Mouse (Mus musculus) gonadal fat pad, adult 2 months (tissue): Measurements from ENCODE around the gene Unc5c. TPM values are rescaled to one million over a fixed set of nuclear protein-coding genes. Genes with fewer than 3 reads are reported as not detected.

Source experiments
- DNase-seq: peaks from one replicate; pipeline ENCODE4 v3.0.0-alpha.2; 2012; ENCODE audit warnings: low read depth
- polyA plus RNA-seq: library from polyadenylated mRNA; depleted of rRNA; stranded (reverse); fragments of >200 nt; gene quantifications from 2 replicates; pipeline ENCODE4 v1.2.3, GENCODE M21; 2012

Gene Unc5c
- polyA plus RNA-seq, 1 experiment: 0.18 TPM

DNA sequence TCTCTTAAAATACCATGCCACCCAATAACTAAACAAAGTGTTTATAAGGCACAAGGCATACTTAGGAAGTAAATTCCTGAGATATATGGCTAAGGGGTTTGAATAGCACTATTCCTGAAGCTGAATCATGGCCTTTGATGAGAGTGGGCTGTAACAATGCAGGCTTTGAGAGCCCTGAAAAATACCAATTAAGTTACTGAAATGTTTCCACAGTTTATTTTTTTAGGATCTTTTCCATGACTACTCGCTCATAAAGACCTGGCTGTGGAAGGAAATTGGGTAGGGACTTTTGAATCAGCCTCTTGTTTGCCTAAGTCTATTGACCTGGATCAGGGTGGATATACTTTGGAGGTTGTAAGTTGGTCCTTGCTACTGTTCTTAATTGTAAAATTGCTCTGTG, 44.8 kb downstream of the Unc5c start:
- DNase-seq: no peak

DNA sequence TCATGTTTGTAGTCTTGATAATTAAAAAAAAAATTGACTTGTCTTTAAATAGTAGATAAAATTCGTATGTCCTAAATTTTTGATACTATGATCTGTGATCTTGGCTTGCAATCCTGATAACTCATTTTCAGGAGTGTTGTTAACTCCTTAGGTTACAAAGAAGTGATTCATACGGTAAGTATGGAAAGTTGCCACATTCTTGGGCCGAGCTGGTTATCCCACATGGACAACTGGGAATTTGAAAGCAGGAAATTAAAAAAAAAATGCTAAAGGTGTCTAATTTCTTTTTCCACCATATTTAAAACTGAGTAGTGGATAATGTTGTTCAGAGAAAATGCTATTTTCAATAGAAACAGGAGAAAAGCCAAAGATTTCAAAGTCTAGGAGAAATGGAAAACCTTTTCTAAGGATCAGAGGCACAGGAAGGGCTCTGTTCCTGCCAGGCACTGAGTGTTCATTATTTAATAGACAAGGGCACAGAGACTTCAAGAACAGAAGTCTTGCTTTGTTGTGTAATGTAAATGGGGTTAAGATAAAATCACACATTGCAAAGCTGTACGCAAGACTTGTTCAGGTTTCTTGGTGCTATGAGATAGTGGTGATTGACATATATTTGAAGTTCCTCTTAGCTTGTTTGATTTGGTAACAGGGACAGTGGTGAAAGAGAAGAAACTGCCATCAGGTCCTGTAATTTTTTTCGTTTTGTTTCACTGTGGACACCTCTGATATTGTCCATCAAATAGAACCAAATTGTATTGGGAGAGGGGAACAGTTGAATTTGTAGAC, 46.4 kb downstream of the Unc5c start:
- DNase-seq: no peak

DNA sequence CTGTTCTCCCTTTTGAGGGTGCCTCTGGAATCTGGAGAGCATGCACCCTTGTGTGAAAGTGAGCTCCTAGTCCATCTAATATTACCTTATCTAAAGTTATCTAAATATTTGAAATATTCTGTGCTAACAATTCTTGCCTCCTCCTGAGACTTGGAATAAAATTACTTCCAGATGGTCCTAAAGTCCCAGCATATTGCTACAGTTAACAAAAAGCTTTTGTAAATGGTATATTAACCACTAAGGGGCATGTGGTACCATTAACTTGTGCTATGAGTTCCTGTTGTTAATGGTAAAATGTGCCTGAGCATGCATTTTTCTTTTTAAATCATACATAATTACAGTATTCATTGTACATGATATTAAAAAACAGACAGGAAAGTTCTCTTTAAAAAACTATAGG, 63.7 kb downstream of the Unc5c start:
- DNase-seq: no peak

DNA sequence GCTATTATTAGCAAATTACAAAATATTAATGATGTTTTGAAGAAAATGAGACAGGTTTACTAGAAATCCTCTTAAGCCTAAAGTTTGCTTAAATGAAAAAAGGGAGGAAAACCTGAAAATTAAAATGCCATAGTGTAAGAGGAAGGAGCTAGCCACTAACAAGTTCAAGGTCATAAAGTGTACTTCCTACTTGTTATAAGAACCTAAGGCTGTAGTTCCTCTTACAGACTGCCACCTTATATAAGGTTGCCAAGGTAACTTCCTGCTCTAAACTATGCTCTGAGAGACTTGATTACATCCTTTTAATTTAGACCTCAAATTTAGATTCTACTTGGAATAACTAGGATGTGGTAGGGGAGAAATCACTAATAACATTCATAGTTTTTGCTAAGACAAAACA, 64.6 kb downstream of the Unc5c start:
- no peak for DNase-seq

DNA sequence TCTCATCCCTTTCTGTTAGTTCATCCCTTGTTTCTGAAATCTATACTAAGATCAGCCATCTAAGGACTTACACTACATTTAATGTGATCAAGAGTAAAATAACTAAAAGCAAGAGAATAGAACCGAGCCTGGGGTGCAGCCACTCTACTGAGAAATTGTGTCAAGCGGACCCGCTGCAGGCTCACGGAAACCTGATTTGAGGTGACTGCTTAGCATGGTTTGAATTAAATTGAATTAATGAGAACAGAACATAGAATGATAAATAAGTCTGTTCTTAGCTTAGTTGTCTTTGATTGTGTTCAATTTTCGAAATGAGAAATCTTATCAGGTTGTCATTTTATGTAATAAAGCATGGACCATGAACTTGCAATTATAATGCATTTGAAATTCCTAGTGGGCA, 68.8 kb downstream of the Unc5c start:
- no peak for DNase-seq

DNA sequence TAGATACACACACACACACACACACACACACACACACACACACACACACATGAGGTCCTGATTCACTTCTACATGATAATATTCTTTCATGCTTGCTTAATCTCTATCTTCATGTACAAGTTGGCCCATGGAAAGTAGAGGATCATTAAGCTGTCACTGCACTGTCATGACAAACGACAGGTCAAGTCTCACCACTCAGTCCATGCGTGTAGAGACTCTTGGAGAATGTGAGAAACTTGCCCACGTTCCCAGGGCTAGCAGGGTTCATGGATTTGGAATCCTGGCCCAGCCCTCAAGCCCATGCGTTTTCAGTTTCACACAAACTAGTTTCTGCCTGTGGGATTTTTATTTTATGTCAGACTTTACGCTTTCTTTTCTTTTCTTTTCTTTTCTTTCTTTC, 71.8 kb downstream of the Unc5c start:
- DNase-seq: no peak

DNA sequence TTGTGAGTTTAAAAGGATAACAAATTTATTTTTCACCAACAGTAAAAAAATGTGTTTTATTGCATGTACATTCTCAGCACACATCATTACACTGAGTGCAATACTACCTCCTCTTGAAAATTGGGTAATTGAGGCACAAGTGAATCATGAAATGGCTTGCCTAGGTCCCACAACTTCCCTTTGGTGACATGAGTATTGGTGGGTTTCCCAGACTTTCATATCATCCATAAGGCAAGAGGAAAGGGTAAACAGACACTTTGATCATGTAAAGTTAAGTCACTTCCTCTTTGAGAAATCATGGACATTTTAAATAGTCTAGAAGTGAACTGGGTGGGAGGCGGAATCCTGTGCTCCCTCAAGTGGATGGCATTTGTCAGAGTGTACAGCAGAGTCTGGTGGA, 73.1 kb downstream of the Unc5c start:
- DNase-seq: no peak

DNA sequence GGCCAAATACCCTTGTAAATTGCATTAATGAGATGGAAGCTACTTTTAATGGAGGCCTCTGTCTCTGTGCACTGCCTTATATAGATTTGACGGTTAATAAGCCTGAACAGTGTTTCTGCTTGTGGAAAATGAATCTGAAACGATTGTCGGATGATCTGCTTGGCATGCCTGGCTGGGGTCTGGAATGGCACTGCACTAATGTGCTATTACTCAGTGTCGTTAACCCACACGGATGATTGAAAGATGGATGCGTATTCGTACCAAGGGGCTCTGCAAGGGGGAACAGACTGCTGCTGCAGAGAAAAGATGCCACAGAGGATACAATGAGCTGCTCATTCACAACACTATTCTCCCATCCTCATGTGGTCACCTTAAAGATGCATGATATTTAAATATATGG, 75.7 kb downstream of the Unc5c start:
- DNase-seq: no peak

DNA sequence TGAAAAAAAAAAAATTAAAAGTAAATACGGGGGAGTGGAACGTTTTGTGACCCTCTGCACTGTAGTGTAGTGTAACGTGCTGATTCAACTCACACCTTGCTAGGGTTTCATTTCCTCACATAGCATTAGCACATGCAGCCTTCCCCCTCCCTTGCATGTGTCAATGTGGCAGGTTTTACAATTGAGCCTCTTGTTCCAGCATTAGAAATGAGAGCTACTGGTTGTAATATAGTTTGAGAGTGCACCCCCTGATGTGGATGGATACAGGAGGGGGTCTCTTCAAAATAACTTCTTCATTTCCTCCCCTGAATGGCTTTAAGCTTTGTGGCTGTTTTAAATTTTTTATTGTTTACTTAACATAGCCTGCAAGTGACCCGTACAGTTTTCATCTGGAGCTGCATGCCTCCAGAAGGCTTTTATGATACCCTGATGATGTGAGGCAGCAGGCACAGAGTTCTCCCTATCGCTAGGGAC, 82.4 kb downstream of the Unc5c start:
- DNase-seq: no peak

DNA sequence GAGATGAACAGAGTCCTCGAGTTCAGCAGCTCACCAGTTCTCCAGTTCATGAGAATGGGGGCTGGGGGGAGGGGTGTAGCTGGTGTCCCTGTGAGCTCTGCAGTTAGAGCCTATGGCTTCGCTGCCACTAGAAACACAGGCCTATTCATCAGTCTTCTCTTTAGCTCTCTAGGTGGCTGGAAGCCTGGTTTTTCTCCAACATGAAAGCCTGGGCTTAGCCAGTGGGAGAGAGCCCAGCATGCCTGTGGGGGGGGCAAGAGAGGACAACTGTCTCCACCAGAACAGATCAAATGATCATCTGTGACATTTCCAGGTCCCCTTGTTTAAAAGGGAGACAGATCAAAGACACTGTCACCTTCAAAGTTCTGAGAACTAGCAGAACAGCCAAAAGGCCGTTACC, 84.6 kb downstream of the Unc5c start:
- DNase-seq: no peak

DNA sequence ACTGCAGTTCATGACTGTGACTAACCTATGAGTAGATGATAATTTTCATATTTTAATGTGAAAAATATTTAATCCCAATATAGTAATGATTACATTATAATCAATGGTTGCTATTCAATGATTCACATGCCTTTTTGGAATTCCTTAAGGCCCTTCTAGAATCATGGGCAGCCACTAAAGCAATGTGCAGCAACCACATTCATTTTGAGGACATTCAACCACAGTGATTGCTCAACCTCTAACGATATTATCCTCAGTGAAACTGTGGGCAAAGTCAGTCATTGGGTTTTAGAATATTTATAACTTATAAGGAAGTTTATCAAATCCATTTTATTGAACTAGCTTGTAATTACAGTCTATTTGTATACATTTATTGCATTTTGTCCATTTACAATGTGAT, 87.9 kb downstream of the Unc5c start:
- no peak for DNase-seq

DNA sequence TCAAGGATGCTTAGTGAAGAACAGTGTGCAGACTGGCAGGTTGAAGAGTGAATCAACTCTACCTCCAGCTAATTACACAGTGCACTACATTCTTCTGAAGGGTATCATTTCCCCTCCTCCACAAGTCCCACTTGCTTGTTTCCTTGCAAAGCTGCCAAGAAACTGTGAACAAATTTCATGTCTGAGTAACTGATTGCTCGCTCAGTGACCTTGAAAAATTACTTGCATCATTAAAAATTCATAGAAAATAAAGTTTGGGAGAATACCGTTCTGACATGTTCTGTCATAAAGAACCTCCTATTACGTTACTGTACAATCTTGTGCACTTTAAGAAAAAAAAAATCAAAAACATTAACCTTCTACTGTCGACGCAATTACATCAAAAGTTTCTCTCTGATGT, 92.1 kb downstream of the Unc5c start:
- no peak for DNase-seq

DNA sequence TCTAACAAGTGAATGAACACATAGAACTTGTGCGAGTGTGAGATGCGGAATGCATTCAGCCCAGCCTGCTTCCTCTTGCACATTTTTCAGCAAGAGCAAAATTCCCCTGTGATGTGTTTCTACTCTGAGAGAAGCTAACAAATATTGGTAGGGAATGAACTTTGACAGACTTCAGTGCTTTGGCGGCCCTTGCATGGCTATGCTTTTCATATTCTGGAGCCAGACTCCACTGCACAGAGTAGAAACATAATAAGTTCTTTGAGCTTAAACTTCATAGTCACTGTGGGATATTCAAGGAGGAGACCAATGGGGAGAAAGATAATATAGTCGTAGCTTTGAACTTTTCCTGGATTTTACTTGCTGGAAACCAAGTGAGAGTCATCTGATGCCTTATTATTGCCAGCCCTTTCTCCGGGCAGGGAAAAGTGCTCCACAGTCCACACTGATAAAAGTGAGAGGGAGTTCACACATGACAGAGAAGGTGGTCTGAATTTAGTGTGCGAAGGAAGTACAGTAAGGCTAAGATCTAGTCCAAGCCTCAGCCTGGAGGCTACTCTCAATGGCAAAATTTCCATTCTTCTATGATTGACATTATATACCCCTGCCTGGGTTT, 110.2 kb downstream of the Unc5c start:
- DNase-seq: no peak

DNA sequence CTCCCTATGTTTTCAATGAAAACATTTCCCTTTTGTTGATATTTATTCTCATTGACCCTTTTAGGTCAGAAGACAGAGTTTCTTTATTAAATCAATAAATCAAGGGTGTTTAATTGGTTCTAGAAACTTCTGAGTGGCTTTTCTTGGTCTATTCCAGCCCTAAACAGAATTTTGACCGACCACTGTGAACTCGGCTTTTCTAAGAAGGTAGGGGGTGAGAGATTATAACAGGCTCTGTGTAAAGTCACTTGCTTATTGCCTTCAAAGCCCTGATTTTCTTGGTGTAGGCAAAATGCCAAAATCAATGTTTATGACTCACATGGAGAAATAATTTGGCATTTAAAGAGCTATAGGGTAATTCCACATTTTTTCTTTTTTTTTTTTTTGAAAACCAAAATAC, 112.4 kb downstream of the Unc5c start:
- DNase-seq: no peak

DNA sequence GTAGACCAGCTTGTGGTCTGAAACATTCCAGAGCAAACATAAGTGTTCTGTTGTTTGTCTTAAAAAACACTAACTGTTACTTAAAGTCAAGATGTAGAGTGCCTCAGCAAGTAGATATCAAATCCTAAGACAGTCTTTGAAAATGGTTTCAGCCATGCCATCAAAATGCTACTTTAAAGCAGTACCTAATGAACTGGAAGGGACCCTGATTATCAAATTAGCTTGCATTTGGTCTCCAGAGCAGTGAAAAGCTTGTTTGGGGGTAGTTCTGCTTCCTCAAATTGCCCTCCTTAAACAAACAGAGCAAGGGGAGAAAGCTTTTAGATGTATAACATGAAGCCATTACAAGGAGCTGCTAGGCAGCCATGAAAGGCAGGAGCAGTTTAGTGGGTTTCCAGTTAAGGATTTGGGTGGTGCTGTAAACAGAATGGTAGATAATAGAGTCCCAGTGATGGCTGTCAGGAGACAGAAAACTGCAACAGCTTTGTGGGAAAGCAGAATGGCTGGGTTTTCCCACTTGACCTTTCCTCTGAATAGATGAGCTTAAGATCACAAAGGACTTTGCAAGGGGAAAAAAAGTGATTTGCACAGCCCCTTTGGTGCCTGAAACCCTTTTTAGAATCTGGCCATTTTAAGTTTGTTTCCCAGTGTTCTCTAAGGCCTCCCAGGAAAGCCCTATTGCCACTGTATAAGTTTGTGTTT, 116.3 kb downstream of the Unc5c start:
- DNase-seq: no peak

DNA sequence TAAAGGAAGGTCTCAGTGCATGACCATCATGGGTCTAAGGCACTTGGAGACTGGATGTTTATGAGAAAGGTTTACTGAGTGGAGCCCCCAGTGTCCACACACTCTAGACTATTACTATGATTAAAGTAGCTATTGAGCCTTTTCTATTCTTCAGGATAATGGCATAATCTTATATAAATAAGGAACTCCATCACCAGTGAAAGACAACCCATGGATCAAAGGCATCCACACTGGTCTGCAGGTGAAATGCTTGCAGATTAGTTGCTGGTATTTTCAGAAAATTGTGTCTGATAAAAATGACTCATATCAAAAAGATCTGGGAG, 116.8 kb downstream of the Unc5c start:
- DNase-seq: no peak

DNA sequence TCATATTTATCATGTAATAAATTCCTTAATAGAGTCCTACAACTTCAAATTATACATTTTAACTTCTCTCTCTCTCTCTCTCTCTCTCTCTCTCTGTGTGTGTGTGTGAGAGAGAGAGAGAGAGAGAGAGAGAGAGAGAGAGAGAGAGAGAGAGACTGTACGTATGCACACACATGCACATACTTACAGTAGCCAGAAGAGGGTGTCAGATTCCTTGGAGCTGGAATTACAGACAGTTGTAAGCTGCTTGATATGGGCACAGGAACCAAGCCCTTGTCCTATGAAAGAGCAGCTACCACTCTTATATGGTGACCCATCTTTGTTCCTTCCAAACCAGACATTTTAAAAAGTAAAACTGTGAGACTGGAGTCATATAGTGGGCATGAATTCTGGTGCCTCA, 118.2 kb downstream of the Unc5c start:
- DNase-seq: no peak

DNA sequence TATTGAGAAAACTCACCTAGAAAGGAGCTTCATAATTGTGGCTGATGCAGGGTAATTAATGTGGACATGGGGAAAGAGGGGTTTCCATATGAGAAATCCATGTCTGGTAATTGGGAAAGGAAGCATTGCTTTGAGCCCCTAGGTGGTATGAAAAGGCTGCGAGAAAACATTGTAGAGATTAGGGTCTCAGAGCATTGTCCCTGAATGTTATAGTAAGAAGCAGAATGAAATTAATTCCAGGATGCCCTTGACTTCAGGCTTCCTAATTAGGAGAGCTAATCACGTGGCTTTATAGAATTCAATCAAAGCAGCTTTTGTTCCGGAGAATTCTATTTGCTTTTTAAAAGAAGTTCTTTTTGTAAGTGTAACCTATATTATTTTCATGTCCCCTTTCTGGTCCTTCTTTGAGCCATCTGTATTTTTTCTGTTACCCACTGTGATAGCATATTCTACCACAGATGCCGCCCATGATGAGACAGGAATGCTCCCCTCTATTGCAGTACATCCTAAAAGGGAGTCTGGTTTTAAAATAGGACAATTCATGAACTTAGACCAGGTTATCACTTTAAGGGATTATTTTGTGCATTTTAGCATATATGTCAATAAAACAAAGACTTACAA, 124.5 kb downstream of the Unc5c start:
- DNase-seq: no peak

DNA sequence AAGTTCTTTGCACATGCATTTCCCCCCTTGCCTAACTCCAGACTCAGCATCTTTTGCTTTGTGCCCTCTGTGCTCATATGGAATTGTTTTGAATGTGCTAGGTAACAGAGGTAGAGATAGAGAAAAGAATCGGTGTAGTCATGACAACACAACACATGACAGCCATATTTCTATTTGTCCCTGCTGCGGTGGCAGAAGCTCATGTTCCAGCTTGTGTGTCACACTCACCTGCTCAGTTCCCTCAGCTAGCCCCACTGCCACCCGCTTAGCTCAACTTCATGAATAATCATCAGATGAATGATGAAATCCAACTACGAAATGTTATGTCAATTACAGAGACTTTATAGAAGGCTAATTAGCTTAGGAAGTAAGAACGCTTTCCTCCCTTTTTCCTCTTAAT, 128.2 kb downstream of the Unc5c start:
- no peak for DNase-seq

DNA sequence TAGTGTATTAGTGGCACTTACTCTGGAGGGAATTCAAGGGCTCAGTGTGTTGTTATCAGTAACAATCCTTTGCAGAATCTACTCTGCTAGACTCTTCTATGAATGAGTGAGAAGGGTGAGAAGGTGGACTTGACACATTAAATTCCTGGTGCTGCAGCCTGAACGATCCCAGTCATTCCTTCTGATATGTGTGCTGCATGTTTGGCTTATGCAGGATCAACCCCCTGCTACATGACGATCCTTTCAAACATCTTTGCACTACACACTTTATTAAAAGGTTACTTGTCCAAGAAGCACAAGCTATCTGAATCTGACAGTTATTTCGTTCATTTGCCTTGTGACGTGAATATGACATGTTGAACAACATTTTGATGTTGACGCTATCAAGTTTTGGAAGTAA, 129.1 kb downstream of the Unc5c start:
- DNase-seq: no peak

DNA sequence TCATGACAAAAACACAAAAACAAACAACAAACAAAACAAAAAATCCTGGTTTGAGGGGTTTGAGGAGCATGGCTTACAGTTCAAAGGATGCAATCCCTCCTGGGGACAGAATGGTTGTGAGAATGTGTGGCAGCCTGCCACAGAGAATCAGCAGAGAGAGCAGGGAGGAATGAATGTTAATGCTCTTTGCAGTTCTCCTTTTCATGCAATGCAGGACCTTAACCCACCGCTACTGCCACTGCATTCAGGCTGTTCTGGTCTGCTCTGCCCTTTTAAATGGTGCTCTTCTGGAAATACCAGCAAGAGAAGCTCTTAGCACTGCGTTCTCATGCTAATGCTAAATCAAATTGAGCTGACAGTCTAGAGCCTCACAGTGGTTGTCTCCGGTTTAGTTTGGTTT, 130.1 kb downstream of the Unc5c start:
- no peak for DNase-seq

DNA sequence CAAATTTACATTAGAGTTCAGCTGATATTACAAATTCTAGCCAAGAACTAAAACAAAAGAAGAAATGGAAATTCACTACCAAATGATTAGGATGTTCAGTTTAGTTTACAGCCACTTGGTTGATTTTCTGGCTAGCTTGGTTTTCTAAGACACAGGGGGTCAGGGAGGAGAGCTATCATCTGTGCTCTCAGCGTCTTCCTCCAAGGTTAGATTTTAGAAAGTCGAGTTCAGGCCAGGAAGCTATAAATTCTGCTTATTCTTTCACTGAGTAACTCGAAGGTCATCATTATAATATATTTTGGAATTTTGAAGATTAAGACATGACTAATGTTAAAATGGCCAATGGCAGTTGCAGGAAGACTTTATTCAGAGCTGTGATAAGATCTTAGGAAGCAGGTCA, 131.4 kb downstream of the Unc5c start:
- DNase-seq: no peak

DNA sequence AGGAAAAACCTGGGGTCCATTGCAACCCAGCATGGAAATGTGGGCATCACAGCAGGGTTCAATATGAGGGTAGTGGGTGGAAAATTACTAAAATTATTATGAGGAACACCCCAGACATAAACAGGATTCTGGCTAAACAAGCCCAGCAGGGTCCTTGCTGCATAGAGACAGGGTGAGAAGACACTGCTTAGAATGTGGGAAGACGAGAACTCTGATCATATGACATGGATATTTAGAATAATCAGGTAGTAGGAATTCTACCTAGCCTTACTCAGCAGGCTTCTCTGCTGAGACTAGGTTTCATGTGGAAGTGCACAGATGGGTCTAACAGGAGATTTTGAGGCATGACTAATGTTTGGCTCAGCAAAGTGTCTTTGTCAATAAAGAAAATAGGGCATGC, 131.9 kb downstream of the Unc5c start:
- DNase-seq: no peak
